Mouse (Mus musculus): ENCODE results near the gene Eps8l3. TPM values are rescaled to one million over a fixed set of nuclear protein-coding genes. Genes with fewer than 3 reads are reported as not detected.
"Not testable (repeated sequence)": the region's sequence is repeated elsewhere in the genome, so short reads cannot be mapped to it uniquely, and the experiment has no call there.

The Eps8l3 gene
- polyA plus RNA-seq, 1 experiment from 2014 or later: not detected

- no peak overlapping the region for H3K4me2 ChIP-seq
- no peak for ATAC-seq (ENCODE audit: low FRiP score, low read depth)
- H3K9me3 ChIP-seq: no peaks in the 10 kb centered on the region
- 78% methylated on average over 24 of the region's 24 CpGs for WGBS
- H3K9ac ChIP-seq: no peak overlapping the region
- H3K4me3 ChIP-seq: no peak overlapping the region
- no peaks in the 10 kb centered on the region for H3K36me3 ChIP-seq
- H3K4me1 ChIP-seq (replicated peaks): peaks cover 4% of the 10 kb centered on the region; the same call in 1 of the 2 replicates
- no peaks in the 10 kb centered on the region for H3K27me3 ChIP-seq
- H3K27ac ChIP-seq (replicated peaks): no peak overlapping the region
These were observed 3.4 kb upstream of the Eps8l3 start for GRCm38 (mm10) chr3:107873335-107874251.

DNA sequence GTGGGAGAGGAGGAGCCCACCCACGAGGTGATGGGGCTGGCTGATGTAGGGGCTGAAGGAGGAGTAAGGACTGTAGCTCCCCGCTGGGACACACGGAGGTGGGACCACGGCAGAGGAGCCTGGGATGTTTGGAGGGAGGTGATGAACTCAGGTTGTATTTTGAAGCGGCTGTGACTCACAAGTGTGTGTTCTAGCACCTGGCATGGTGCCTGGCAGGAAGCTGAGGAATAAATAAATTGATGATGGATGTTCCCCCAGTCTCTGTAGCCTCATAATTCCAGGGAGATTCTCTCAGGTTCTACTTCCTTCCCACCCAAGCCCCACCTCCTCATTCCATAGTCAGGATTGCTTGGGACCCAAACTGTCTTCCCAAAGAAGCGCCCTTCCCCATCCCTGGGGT lies 1.8 kb upstream of the Eps8l3 start:
- no peaks in the 10 kb centered on the region for H3K4me1 ChIP-seq (replicated peaks)
- H3K4me3 ChIP-seq: no peak overlapping the region
- H3K27ac ChIP-seq (replicated peaks): no peak overlapping the region
- H3K36me3 ChIP-seq: no peaks in the 10 kb centered on the region
- H3K27me3 ChIP-seq: no peaks in the 10 kb centered on the region
- ATAC-seq (ENCODE audit: low FRiP score, low read depth): no peak
- no peaks in the 10 kb centered on the region for H3K9me3 ChIP-seq
- 81% methylated on average over 6 of the region's 6 CpGs for WGBS
- H3K9ac ChIP-seq: no peak overlapping the region
- H3K4me2 ChIP-seq: no peak overlapping the region

GRCm38 (mm10) chr3:107877747-107878736 lies 1.0 kb downstream of the Eps8l3 start:
- H3K4me3 ChIP-seq: no peak overlapping the region
- no peaks in the 10 kb centered on the region for H3K36me3 ChIP-seq

DNA sequence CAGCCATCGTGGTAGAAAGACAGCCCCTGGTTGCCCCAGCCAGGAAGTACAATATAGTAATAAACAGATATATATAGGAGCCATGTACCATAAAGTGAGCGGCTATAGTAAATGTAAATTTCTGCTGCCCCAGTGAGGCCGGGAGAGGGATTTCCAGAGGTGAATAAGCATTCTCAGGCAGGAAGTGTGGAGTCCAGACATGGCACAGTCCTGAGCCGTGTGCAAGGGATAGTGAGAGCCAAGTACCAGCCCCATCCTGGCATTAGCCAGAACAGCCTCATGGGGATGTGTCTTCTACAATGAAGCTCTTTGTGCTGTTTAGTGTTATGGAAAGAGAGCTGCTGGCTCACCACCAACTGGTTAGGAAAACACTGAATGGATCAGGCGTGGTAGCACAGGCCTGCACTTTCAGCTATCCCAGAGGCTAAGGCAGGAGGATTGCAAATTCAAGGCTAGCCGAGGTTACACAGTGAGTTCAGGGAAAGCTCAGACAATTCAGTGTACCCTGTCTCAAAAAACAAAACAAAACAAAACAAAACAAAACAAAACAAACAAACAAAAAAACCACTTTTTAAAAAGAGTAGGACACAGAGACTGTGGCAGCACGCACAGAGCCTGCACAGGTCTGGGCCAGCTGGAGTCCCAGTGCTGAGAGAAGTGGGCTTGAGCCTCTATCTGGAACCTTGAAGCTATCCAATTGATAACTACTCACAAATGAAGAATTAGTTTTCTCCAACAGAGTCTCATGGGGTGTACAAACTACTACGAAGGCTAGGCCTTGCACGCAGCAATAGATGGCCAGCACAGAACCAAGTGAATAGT lies 10.9 kb downstream of the Eps8l3 start:
- peak; percentile 96 for ATAC-seq (ENCODE audit: low FRiP score, low read depth)
- Histone ChIP-seq H3K4me2 (no peak overlapping the region), H3K9ac (no peak overlapping the region), H3K36me3 (no peaks in the 10 kb centered on the region), H3K27ac (replicated peaks) (peak overlapping the region; percentile 61), H3K4me3 (no peak overlapping the region), H3K4me1 (replicated peaks) (no peaks in the 10 kb centered on the region), H3K9me3 (no peaks in the 10 kb centered on the region), H3K27me3 (no peaks in the 10 kb centered on the region)
- WGBS: 69% methylated on average over 9 of the region's 9 CpGs

More at GRCm38 (mm10) chr3:107877747-107878736, 1.0 kb downstream of the Eps8l3 start:
- ATAC-seq (ENCODE audit: low FRiP score, low read depth): no peak
- no peaks in the 10 kb centered on the region for H3K4me1 ChIP-seq (replicated peaks)
- H3K27ac ChIP-seq (replicated peaks): no peak overlapping the region
- H3K9me3 ChIP-seq: no peaks in the 10 kb centered on the region
- H3K4me2 ChIP-seq: no peak overlapping the region
- no peaks in the 10 kb centered on the region for H3K27me3 ChIP-seq
- 86% methylated on average over 12 of the region's 12 CpGs for WGBS
- H3K9ac ChIP-seq: no peak overlapping the region

DNA sequence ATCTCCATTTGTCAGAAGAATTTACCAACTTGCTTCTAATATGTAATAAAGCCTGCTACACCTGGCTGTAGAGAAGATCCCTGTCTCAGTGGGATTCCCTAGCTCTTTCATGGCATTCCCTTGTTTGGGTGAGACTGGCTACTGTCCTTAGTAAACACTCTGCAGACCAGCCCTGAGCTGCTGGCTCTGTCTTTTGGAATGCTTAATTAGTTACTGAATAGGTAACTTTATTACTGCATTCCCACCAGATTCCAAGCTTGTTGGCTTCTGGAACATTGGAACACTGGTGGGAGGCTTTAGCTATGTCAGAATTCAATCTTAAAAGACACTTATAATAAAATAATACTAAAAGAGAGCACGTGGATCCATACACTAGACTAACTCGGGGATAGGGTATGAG lies 12.2 kb downstream of the Eps8l3 start:
- not testable (repeated sequence) for H3K36me3 ChIP-seq; H3K9me3 ChIP-seq; ATAC-seq (ENCODE audit: low FRiP score, low read depth); H3K4me2 ChIP-seq; H3K4me3 ChIP-seq; H3K27me3 ChIP-seq; H3K9ac ChIP-seq; H3K4me1 ChIP-seq (replicated peaks); H3K27ac ChIP-seq (replicated peaks)
- WGBS: 86% methylated on average over 2 of the region's 2 CpGs

GRCm38 (mm10) chr3:107895194-107895719 lies 18.2 kb downstream of the Eps8l3 start:
- H3K9ac ChIP-seq: peak overlapping the region; percentile 86
- 10% methylated on average over 6 of the region's 6 CpGs for WGBS
- peaks cover 11% of the 10 kb centered on the region; the same call in 1 of the 2 replicates for H3K36me3 ChIP-seq
- ATAC-seq (ENCODE audit: low FRiP score, low read depth): peak; percentile 31; the same call in 1 of the 2 replicates
- peak overlapping the region; percentile 79; the same call in 1 of the 2 replicates for H3K27ac ChIP-seq (replicated peaks)
- H3K27me3 ChIP-seq: no peaks in the 10 kb centered on the region
- no peaks in the 10 kb centered on the region for H3K9me3 ChIP-seq
- H3K4me2 ChIP-seq: peak overlapping the region; percentile 74
- peak overlapping the region; percentile 68 for H3K4me3 ChIP-seq
- peaks cover 9% of the 10 kb centered on the region for H3K4me1 ChIP-seq (replicated peaks)

- Histone ChIP-seq H3K4me2 (peak within 1 kb of the TSS; percentile 74), H3K27me3 (no peaks in the 10 kb centered on the region), H3K36me3 (peaks cover 11% of the 10 kb centered on the region; the same call in 1 of the 2 replicates), H3K9me3 (no peaks in the 10 kb centered on the region), H3K4me3 (peak within 1 kb of the TSS; percentile 68), H3K9ac (peak within 1 kb of the TSS; percentile 86), H3K27ac (replicated peaks) (peak within 1 kb of the TSS; percentile 79), H3K4me1 (replicated peaks) (peaks cover 9% of the 10 kb centered on the region)
- ATAC-seq (ENCODE audit: low FRiP score, low read depth): peak; percentile 97
- 4% methylated on average over 40 of the region's 40 CpGs for WGBS
These were observed 18.9 kb downstream of the Eps8l3 start, which contains the start of gene Gstm5 for GRCm38 (mm10) chr3:107895720-107896569. Gene Gstm5 (plus strand): TSS chr3:107895821.

DNA sequence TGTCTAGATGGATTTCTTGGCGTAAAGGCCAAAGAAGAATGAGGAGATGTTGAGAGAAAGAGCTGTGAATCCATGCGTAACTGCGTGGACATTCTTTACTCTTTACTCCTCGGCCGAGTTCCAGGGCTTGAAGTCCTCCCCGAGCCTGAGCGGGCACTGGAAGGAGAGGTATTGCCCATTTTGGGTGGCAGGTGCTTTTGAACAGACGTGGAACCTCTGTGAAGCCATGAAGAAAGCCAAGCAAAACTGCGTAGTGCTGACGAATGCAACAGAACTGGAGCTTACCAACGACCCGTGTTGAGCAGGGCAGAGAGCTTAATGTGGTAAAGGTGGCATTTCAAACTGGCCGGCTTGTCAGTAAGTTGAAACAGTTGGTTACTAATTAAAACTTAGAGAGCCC lies 21.7 kb downstream of the Eps8l3 start:
- H3K9ac ChIP-seq: no peak overlapping the region
- H3K4me3 ChIP-seq: no peak overlapping the region
- no peaks in the 10 kb centered on the region for H3K27me3 ChIP-seq
- peaks cover 11% of the 10 kb centered on the region; the same call in 1 of the 2 replicates for H3K36me3 ChIP-seq
- no peak overlapping the region for H3K27ac ChIP-seq (replicated peaks)
- H3K4me2 ChIP-seq: no peak overlapping the region
- ATAC-seq (ENCODE audit: low FRiP score, low read depth): no peak
- WGBS: 95% methylated on average over 13 of the region's 13 CpGs
- H3K9me3 ChIP-seq: no peaks in the 10 kb centered on the region
- H3K4me1 ChIP-seq (replicated peaks): peaks cover 9% of the 10 kb centered on the region

DNA sequence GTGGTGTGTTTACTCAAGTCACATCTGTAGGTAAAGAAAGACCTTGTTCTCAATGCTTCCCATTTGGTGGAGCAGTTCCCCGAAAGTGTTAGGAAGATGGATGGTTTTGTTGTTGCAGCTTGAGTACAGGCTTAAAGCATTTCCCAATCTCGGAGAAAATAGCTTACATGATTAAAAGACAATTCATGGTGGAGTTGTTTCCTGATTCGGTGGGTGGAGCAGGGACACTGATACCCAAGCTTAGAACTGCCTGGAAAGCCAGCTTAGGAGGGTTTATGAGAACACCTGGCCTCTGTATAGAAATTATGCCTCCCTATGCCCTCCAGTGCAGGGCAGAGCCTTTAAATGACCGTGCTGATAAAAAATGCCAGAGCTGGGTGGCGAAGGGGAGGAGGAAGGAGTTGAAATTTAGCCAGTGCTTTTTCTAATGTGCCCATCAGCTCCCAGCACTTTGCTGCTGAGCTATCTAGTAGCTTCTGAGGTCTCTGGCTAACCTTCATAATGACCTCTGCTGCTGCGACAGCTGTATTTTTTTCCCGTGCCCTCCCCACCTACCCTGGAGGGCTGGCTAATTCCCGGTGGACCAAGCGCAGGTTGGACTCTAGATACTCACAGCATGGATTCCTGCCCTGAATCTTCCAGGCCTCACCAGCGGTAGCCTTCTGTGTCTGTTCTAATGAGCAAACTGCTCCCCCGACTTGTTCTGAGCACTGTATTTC lies 24.1 kb downstream of the Eps8l3 start:
- peaks cover 11% of the 10 kb centered on the region; the same call in 1 of the 2 replicates for H3K36me3 ChIP-seq
- H3K9ac ChIP-seq: no peak overlapping the region
- no peak overlapping the region for H3K27ac ChIP-seq (replicated peaks)
- H3K4me2 ChIP-seq: no peak overlapping the region
- H3K4me3 ChIP-seq: no peak overlapping the region
- ATAC-seq (ENCODE audit: low FRiP score, low read depth): no peak
- no peaks in the 10 kb centered on the region for H3K9me3 ChIP-seq
- WGBS: 70% methylated on average over 11 of the region's 11 CpGs
- peaks cover 6% of the 10 kb centered on the region for H3K4me1 ChIP-seq (replicated peaks)
- no peaks in the 10 kb centered on the region for H3K27me3 ChIP-seq

DNA sequence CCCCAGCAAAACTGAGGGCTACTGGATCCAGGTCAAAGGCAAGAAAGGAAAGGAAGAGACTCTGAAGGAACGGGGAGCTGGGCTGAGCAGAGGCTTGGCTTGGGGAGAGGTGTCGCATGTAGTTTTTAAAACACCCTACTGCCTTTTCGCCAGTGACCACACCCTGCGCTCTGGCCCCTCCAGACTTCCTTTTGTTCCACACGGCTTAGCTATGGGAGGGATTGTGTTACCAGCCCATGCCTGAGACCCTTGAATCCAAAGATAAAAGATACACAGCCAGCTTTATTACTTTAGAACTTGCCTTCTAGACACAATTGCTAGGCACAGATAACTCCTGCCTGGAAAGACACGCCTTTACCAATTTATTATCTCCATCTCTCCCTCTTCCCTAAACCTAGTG lies 28.9 kb downstream of the Eps8l3 start:
- no peak overlapping the region for H3K4me3 ChIP-seq
- WGBS: 68% methylated on average over 6 of the region's 6 CpGs
- H3K27me3 ChIP-seq: no peaks in the 10 kb centered on the region
- H3K4me2 ChIP-seq: no peak overlapping the region
- H3K4me1 ChIP-seq (replicated peaks): no peaks in the 10 kb centered on the region
- H3K9me3 ChIP-seq: no peaks in the 10 kb centered on the region
- H3K27ac ChIP-seq (replicated peaks): no peak overlapping the region
- no peaks in the 10 kb centered on the region for H3K36me3 ChIP-seq
- ATAC-seq (ENCODE audit: low FRiP score, low read depth): no peak
- no peak overlapping the region for H3K9ac ChIP-seq

All from hindbrain, embryonic 15.5 days (tissue).